Mouse (Mus musculus): ENCODE data around the gene Id3.

GRCm38 (mm10) chr4:136139326-136140110 lies 3.8 kb upstream of the Id3 start:
- no peak for TF ChIP-seq GATA1 (IDR thresholded peaks at IDR 0.05; ENCODE audit: low read length)
- no peak for TF ChIP-seq TAL1 (IDR thresholded peaks at IDR 0.05; ENCODE audit: low read length)
